ENCODE assay signal across 19 mouse cellular contexts in the genomic region with DNA sequence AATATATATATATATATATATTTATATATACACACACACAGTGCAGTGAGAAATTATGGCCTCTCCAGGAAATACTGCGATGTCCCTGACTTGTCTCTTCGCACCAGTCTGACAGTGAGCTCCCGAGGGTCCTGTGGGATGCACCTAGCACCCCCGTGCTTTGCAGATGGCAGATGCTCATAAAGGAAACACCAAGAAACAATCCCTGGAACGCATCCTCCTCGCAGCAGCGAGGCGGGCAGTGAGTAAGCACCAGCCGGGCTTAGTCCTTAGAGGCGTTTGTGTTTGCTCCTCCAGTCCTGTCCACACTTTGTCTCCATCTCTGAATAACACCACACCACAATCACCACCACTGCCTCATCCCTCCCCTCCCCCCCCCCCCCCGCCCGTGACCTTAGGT.
DNase-seq lines count a peak whose midpoint lies in the region; ATAC-seq lines count a peak whose summit lies in the region.
"Had no signal": no experiment of that assay in that cellular context is flagged by ENCODE, and none has a peak within 500 bp of the region (broad histone marks: within the 10 kb centered on the region; RNA-seq: fewer than 3 reads in every experiment).

No protein-coding gene starts in this region.

- intact Hi-C loops in left cerebral cortex, postnatal 14 days (cut with DNase I) = no loop called here

- no peaks in the 10 kb centered on the region for H3K27me3 ChIP-seq in forebrain, embryonic 12.5 days
- H3K27me3 ChIP-seq: hindbrain, embryonic 13.5 days had no signal

- peak; percentile 62 for ATAC-seq in frontal cortex, adult (ENCODE audit: low TSS enrichment)
- ATAC-seq in forebrain, embryonic 12.5 days (ENCODE audit: low FRiP score) = no peak
- ATAC-seq: activated CD4-positive, CD25-positive, alpha-beta regulatory T cell, adult 4 months; forebrain, embryonic 14.5 days; hindbrain, embryonic 16.5 days had no signal

- H3K4me2 ChIP-seq in forebrain, embryonic 12.5 days = no peak overlapping the region
- H3K4me2 ChIP-seq: heart, embryonic 11.5 days; hindbrain, embryonic 13.5 days had no signal

- 86% methylated on average over 11 of the region's 12 CpGs for WGBS in forebrain, embryonic 12.5 days

- no peaks in the 10 kb centered on the region for H3K36me3 ChIP-seq in forebrain, embryonic 12.5 days (replicated peaks)
- H3K36me3 ChIP-seq: forebrain, embryonic 10.5 days; hindbrain, embryonic 10.5 days; hindbrain, embryonic 13.5 days had no signal

- DNase-seq in frontal cortex, postnatal 14 days (ENCODE audit: low spot score in 2 of 2) = no peak
- peak; percentile 24 to 34 for DNase-seq in left cerebral cortex, adult 18-20 months (ENCODE audit: low spot score in 2 of 2)
- DNase-seq in left cerebral cortex, postnatal 14 days (ENCODE audit: low spot score in 2 of 2) = no peak
- peak; percentile 21 to 31 for DNase-seq in right cerebral cortex, adult 2 months (ENCODE audit: low spot score in 2 of 2)
- DNase-seq in right cerebral cortex, postnatal 10 days (ENCODE audit: low spot score in 2 of 2) = no peak
- DNase-seq: adrenal gland, adult 8-10 months; adrenal gland, postnatal 25 days; forebrain, postnatal 0 days; gastrocnemius, postnatal 25 days; heart, postnatal 36 days had no signal

- H3K4me1 ChIP-seq in forebrain, embryonic 12.5 days = peaks cover 7% of the 10 kb centered on the region; the same call in 1 of the 2 replicates

- no peak overlapping the region for H3K4me3 ChIP-seq in forebrain, embryonic 12.5 days (replicated peaks)
- H3K4me3 ChIP-seq: forebrain, embryonic 10.5 days; hindbrain, embryonic 10.5 days; hindbrain, embryonic 13.5 days had no signal

- H3K9ac ChIP-seq in forebrain, embryonic 12.5 days = no peak overlapping the region
- H3K9ac ChIP-seq: forebrain, postnatal 0 days; hindbrain, embryonic 13.5 days had no signal

- H3K27ac ChIP-seq in forebrain, embryonic 12.5 days = no peak overlapping the region
- H3K27ac ChIP-seq: forebrain, embryonic 10.5 days; hindbrain, embryonic 10.5 days; hindbrain, embryonic 13.5 days had no signal

- H3K9me3 ChIP-seq in forebrain, embryonic 12.5 days = no peaks in the 10 kb centered on the region
- H3K9me3 ChIP-seq: forebrain, embryonic 10.5 days; hindbrain, embryonic 10.5 days; hindbrain, embryonic 13.5 days had no signal

Comparison
In these comparisons a context has a peak if more than half of its experiments do, and no peak if none do; other contexts are left out.
1. DNase-seq: peak in left cerebral cortex, adult 18-20 months (2 of 2) and right cerebral cortex, adult 2 months (2 of 2); none in frontal cortex, postnatal 14 days (0 of 2), left cerebral cortex, postnatal 14 days (0 of 2) and right cerebral cortex, postnatal 10 days (0 of 2).